Mouse (Mus musculus): ENCODE results near the gene 3425401B19Rik. TPM values are rescaled to one million over a fixed set of nuclear protein-coding genes. Genes with fewer than 3 reads are reported as not detected.
A peak's percentile ranks its signal among the peaks of the same experiment; 100 is the strongest.

The 3425401B19Rik gene
- 0.15 and 0.40 TPM in 2 replicates for polyA plus RNA-seq (2015; fragmentation: Nextera tagmentation; extraction: Ambion mirVana)

DNA sequence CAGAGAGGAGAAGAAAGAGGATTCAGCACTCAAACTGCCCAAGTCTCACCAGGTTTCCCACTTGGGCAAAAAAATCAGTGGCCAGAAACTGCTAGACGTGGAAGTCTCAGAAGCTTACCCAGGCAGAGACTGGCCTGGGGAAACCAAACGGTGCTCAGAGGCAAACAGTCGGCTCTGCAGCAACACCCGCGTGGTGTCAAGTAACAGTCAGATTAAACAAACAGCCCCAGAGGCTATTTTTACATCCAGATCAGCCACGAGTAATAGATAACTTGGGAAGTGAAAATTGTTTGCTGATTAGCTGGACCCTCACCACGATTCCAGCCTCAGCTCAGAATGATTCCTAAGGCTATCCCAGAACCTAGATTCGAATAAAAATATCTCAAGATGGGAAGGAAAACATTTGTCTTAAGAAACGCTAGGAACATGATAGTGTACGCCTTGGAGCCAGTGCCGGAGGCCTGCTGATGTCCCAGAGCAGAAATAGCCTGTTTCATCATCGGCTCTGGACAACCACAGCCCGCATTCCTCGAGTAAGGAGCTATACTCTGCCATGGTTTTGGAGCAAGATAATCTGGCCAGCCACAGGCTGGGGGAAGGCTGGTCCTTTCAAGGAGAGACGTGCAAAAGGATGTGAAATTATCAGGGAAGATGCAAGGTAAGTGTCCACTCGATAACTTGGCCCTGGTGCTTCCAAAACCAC lies at the start of gene 3425401B19Rik:
TSS of gene 3425401B19Rik (minus strand) at position 170 of the 703 bp plus-strand sequence.
- no peak within 1 kb of the TSS for H3K4me3 ChIP-seq
- WGBS: 68% methylated on average over 16 of the region's 16 CpGs
- ATAC-seq (ENCODE audit: low read depth): no peak
- H3K27me3 ChIP-seq: no peaks in the 10 kb centered on the region
- peak within 1 kb of the TSS; percentile 38 for H3K27ac ChIP-seq (replicated peaks)
- no peak within 1 kb of the TSS for H3K9ac ChIP-seq
- no peaks in the 10 kb centered on the region for H3K9me3 ChIP-seq
- H3K4me1 ChIP-seq (replicated peaks): peaks cover 27% of the 10 kb centered on the region
- H3K4me2 ChIP-seq: peak within 1 kb of the TSS; percentile 7
- no peaks in the 10 kb centered on the region for H3K36me3 ChIP-seq

GRCm38 (mm10) chr14:32732961-32733360 lies 47.9 kb upstream of the 3425401B19Rik start:
- no peak for ATAC-seq (ENCODE audit: low read depth)
- Histone ChIP-seq H3K27me3 (no peaks in the 10 kb centered on the region), H3K4me1 (replicated peaks) (no peaks in the 10 kb centered on the region), H3K4me3 (no peak overlapping the region), H3K4me2 (no peak overlapping the region), H3K9me3 (no peaks in the 10 kb centered on the region), H3K36me3 (no peaks in the 10 kb centered on the region), H3K9ac (no peak overlapping the region), H3K27ac (replicated peaks) (no peak overlapping the region)
- 41% methylated on average over 6 of the region's 6 CpGs for WGBS

GRCm38 (mm10) chr14:32726864-32727263 lies 41.8 kb upstream of the 3425401B19Rik start:
- no peak for ATAC-seq (ENCODE audit: low read depth)
- H3K9ac ChIP-seq: no peak overlapping the region
- H3K27me3 ChIP-seq: no peaks in the 10 kb centered on the region
- H3K27ac ChIP-seq (replicated peaks): no peak overlapping the region
- H3K36me3 ChIP-seq: no peaks in the 10 kb centered on the region
- H3K4me1 ChIP-seq (replicated peaks): no peaks in the 10 kb centered on the region
- no peak overlapping the region for H3K4me2 ChIP-seq
- H3K4me3 ChIP-seq: no peak overlapping the region
- no peaks in the 10 kb centered on the region for H3K9me3 ChIP-seq

- Histone ChIP-seq H3K27ac (replicated peaks) (no peak overlapping the region), H3K4me3 (no peak overlapping the region), H3K9me3 (no peaks in the 10 kb centered on the region), H3K27me3 (no peaks in the 10 kb centered on the region), H3K4me1 (replicated peaks) (no peaks in the 10 kb centered on the region), H3K36me3 (no peaks in the 10 kb centered on the region), H3K4me2 (no peak overlapping the region), H3K9ac (no peak overlapping the region)
- no peak for ATAC-seq (ENCODE audit: low read depth)
- WGBS: 42% methylated on average over 1 of the region's 1 CpGs
These were observed 36.4 kb upstream of the 3425401B19Rik start for GRCm38 (mm10) chr14:32721461-32721860.

DNA sequence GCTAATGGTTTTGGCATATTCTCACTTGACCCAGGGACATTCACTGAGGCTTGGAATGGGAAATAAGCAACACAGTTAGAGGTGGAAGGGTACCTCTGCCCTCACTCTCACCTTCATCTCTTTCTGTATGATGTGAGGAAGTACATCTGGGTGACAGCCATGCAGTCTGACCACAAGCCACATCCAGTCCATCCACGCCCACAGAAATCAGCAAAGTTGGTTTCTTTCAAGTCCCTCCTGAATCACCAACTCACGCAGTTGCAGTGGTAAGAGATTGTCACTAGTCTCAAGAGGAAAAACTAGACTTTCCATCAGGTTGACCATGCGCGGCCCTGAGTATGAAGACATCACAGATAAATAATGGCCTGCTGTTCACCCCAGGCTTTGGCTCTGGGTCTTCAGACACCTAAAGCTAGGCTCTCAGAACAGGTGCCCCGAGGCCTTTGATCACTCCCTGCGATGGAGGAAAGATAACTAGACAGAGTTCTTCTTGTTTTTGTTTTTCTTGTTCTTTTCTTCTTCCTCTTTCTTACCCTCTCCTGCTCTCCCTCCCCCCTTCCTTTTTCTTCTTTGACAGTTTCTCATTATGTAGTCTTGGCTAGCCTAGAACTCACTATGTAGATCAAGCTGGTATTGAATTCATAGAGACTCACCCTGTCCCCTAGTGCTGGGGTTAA lies 31.8 kb upstream of the 3425401B19Rik start:
- Histone ChIP-seq H3K27ac (replicated peaks) (no peak overlapping the region), H3K36me3 (no peaks in the 10 kb centered on the region), H3K4me3 (no peak overlapping the region), H3K4me2 (no peak overlapping the region), H3K9me3 (no peaks in the 10 kb centered on the region), H3K9ac (no peak overlapping the region), H3K4me1 (replicated peaks) (no peaks in the 10 kb centered on the region; the same call in 1 of the 2 replicates), H3K27me3 (no peaks in the 10 kb centered on the region)
- WGBS: 89% methylated on average over 6 of the region's 6 CpGs
- ATAC-seq (ENCODE audit: low read depth): no peak

DNA sequence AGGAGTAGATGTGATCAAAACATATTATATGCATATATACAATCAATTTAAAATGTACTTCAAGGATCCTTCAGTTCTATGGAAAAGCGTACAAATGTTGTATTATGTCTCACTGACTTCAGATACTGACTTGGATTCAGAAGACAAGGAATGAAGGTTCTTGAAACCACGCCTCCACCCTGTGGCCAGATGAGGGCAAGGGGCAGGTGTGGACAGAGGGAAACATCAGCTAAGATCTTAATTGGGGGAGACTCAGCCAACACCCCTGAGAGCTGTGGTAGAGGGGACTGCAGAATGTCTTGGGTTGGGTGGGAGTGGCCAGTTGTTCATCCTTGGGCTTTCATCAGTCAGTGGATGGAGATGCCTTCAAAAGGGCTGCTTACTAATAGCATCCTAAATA lies 30.4 kb upstream of the 3425401B19Rik start:
- no peak for ATAC-seq (ENCODE audit: low read depth)
- WGBS: 94% methylated on average over 2 of the region's 2 CpGs
- Histone ChIP-seq H3K4me3 (no peak overlapping the region), H3K27me3 (no peaks in the 10 kb centered on the region), H3K9me3 (no peaks in the 10 kb centered on the region), H3K9ac (no peak overlapping the region), H3K27ac (replicated peaks) (no peak overlapping the region), H3K36me3 (no peaks in the 10 kb centered on the region), H3K4me1 (replicated peaks) (no peaks in the 10 kb centered on the region; the same call in 1 of the 2 replicates), H3K4me2 (no peak overlapping the region)

DNA sequence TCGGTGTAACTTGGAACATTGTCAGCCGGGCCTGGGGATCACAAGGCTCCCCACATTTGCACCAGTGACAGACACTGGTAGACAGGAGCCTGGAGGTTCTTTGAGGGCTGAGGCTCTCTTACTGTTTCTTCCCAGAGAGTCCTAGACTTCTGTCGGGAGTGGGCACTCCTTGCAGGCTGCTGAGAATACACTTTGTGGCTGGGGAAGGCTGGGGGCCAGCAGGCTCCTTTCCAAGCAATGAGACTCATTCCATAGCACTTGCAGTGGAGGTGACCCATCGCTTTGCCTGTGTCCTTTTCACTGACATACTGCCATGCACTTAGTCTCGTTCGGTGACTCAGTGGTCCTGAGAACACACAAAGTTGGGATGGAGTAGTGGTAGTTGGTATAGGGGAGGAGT lies 30.0 kb upstream of the 3425401B19Rik start:
- Histone ChIP-seq H3K4me1 (replicated peaks) (no peaks in the 10 kb centered on the region; the same call in 1 of the 2 replicates), H3K4me3 (no peak overlapping the region), H3K9ac (no peak overlapping the region), H3K27me3 (no peaks in the 10 kb centered on the region), H3K9me3 (no peaks in the 10 kb centered on the region), H3K36me3 (no peaks in the 10 kb centered on the region), H3K27ac (replicated peaks) (no peak overlapping the region), H3K4me2 (no peak overlapping the region)
- 0 out of 2 replicates have a peak, but pooled peaks have one; percentile 11 for ATAC-seq (ENCODE audit: low read depth)
- WGBS: 87% methylated on average over 6 of the region's 6 CpGs

- Histone ChIP-seq H3K9ac (no peak overlapping the region), H3K4me3 (no peak overlapping the region), H3K27ac (replicated peaks) (no peak overlapping the region), H3K9me3 (no peaks in the 10 kb centered on the region), H3K36me3 (no peaks in the 10 kb centered on the region), H3K4me2 (no peak overlapping the region), H3K27me3 (peaks cover 3% of the 10 kb centered on the region; the same call in 1 of the 2 replicates), H3K4me1 (replicated peaks) (no peaks in the 10 kb centered on the region; the same call in 1 of the 2 replicates)
- no peak for ATAC-seq (ENCODE audit: low read depth)
- 96% methylated on average over 6 of the region's 6 CpGs for WGBS
These were observed 24.8 kb upstream of the 3425401B19Rik start for GRCm38 (mm10) chr14:32709861-32710260.

DNA sequence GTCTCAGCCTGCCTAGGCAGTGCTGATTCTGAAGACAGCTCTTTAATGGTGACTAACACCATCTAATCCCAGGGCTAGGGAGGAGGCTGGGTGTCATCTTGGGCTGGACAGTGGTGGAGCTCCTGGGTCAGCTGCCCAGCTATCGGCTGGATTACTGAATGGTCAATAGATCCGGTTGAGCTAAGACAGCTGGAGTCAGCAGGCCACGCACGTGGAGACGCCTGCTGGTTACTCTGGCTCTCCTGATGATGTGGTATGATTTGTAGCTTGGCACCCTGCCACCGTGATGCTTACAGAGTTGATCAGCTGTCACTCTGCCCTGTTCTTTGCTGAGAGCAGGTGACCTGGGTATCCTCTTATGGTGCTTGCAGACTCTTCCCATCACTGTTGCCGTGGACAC lies 23.7 kb upstream of the 3425401B19Rik start:
- no peaks in the 10 kb centered on the region for H3K36me3 ChIP-seq
- no peak overlapping the region for H3K4me3 ChIP-seq
- peaks cover 3% of the 10 kb centered on the region; the same call in 1 of the 2 replicates for H3K27me3 ChIP-seq
- H3K27ac ChIP-seq (replicated peaks): no peak overlapping the region
- no peak overlapping the region for H3K9ac ChIP-seq
- no peak overlapping the region for H3K4me2 ChIP-seq
- no peak for ATAC-seq (ENCODE audit: low read depth)
- no peaks in the 10 kb centered on the region for H3K9me3 ChIP-seq
- 69% methylated on average over 7 of the region's 7 CpGs for WGBS
- H3K4me1 ChIP-seq (replicated peaks): peaks cover 3% of the 10 kb centered on the region; the same call in 1 of the 2 replicates

DNA sequence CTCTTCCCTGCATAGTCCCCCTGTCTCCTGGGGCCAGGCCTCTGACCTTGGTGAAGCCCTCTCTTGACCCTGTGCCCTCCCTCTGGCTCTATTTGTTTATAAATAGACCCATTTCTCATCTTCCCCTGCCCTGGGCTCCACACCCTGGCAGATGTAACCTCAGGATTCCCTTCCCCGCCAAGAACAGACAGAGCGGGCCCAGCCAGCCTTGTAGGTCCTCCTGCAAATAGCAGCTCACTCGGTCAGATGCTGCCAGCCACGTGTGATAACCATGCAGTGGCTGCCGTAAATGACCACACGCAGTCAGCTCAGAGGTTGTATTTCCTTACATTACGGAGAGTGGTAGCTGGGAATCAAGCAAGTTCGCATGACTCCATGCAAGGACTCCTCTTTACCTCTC lies 22.8 kb upstream of the 3425401B19Rik start:
- H3K36me3 ChIP-seq: no peaks in the 10 kb centered on the region
- H3K27ac ChIP-seq (replicated peaks): no peak overlapping the region
- no peaks in the 10 kb centered on the region for H3K9me3 ChIP-seq
- no peak overlapping the region for H3K4me2 ChIP-seq
- no peak overlapping the region for H3K9ac ChIP-seq
- peaks cover 8% of the 10 kb centered on the region; the same call in 1 of the 2 replicates for H3K4me1 ChIP-seq (replicated peaks)
- peaks cover 3% of the 10 kb centered on the region; the same call in 1 of the 2 replicates for H3K27me3 ChIP-seq
- no peak for ATAC-seq (ENCODE audit: low read depth)
- H3K4me3 ChIP-seq: no peak overlapping the region
- WGBS: 67% methylated on average over 8 of the region's 8 CpGs

GRCm38 (mm10) chr14:32700972-32701371 lies 15.9 kb upstream of the 3425401B19Rik start:
- H3K9me3 ChIP-seq: no peaks in the 10 kb centered on the region
- H3K4me3 ChIP-seq: no peak overlapping the region
- no peak overlapping the region for H3K27ac ChIP-seq (replicated peaks)
- no peak overlapping the region for H3K9ac ChIP-seq
- WGBS: 43% methylated on average over 8 of the region's 8 CpGs
- peaks cover 3% of the 10 kb centered on the region; the same call in 1 of the 2 replicates for H3K27me3 ChIP-seq
- ATAC-seq (ENCODE audit: low read depth): no peak
- H3K4me2 ChIP-seq: no peak overlapping the region
- no peaks in the 10 kb centered on the region for H3K36me3 ChIP-seq
- H3K4me1 ChIP-seq (replicated peaks): peaks cover 8% of the 10 kb centered on the region; the same call in 1 of the 2 replicates

DNA sequence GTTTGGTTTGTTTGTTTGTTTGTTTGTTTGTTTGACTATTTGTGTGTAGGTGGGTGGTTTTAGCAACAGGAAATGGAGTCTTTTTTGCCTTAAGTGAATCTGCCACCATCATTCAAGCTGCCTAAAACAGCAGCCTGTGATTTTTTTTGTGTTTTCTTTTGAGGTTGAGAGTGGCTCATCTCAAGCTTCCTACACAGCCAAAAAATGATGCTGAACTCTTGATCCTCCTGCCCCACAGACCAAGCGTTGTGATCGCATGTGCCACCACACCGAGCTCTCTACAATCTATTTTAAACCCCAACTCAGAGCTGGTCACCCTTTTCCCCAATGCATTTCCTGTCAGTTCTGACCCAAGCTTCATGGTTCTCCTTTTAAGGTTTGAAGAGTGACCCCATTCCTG lies 13.5 kb upstream of the 3425401B19Rik start:
- WGBS: 96% methylated on average over 3 of the region's 3 CpGs
- no peak overlapping the region for H3K4me2 ChIP-seq
- no peak for ATAC-seq (ENCODE audit: low read depth)

More for the DNA sequence above, 13.5 kb upstream of the 3425401B19Rik start:
- no peaks in the 10 kb centered on the region for H3K27me3 ChIP-seq
- H3K27ac ChIP-seq (replicated peaks): no peak overlapping the region
- no peak overlapping the region for H3K4me3 ChIP-seq
- peaks cover 11% of the 10 kb centered on the region; the same call in 1 of the 2 replicates for H3K4me1 ChIP-seq (replicated peaks)
- no peaks in the 10 kb centered on the region for H3K9me3 ChIP-seq
- H3K36me3 ChIP-seq: no peaks in the 10 kb centered on the region
- H3K9ac ChIP-seq: no peak overlapping the region
